Mouse (Mus musculus) G1E-ER4 (cell line): Measurements from ENCODE around the gene Tcf7. TPM values are rescaled to one million over a fixed set of nuclear protein-coding genes. Genes with fewer than 3 reads are reported as not detected.

Source experiments
- GATA1 ChIP-seq: IDR thresholded peaks from one replicate; pipeline ENCODE4 v1.8.0; 2012; ENCODE audit warnings: low read length, inconsistent platforms
- polyA plus RNA-seq: library from polyadenylated mRNA; stranded (reverse); fragments of >175 nt; gene quantifications from 2 replicates; pipeline ENCODE4 v1.2.3, GENCODE M21; 2012

Tcf7 gene
- polyA plus RNA-seq, 1 experiment, result not detected

GRCm38 (mm10) chr11:52227466-52228226 is 55.2 kb downstream of the Tcf7 start:
- no peak for TF ChIP-seq GATA1

GRCm38 (mm10) chr11:52227053-52227452 is 55.8 kb downstream of the Tcf7 start:
- no peak for TF ChIP-seq GATA1

GRCm38 (mm10) chr11:52225986-52226599 is 56.7 kb downstream of the Tcf7 start:
- no peak for TF ChIP-seq GATA1

- no peak for TF ChIP-seq GATA1
These were observed 58.7 kb downstream of the Tcf7 start for GRCm38 (mm10) chr11:52223968-52224682.

GRCm38 (mm10) chr11:52222891-52223290 is 59.9 kb downstream of the Tcf7 start:
- TF ChIP-seq GATA1, result no peak

GRCm38 (mm10) chr11:52220282-52220681 is 62.5 kb downstream of the Tcf7 start:
- no peak for TF ChIP-seq GATA1

GRCm38 (mm10) chr11:52213887-52214286 is 68.9 kb downstream of the Tcf7 start, which contains the start of gene Olfr1371:
Gene Olfr1371, minus strand, starts transcription at chr11:52213987.
- TF ChIP-seq GATA1, result no peak

Other genes with a start within 250 kb of the Tcf7 start
- 17.4 and 24.1 TPM in 2 replicates for gene Ppp2ca, start 184.3 kb downstream of the Tcf7 start, polyA plus RNA-seq
- not detected in 2 replicates for gene Olfr1373, start 137.5 kb downstream of the Tcf7 start, polyA plus RNA-seq
- not detected in 2 replicates for gene Olfr1371, start 69.0 kb downstream of the Tcf7 start, polyA plus RNA-seq
- gene Skp1a, start 51.0 kb downstream of the Tcf7 start, polyA plus RNA-seq, result 14.5 and 23.8 TPM in 2 replicates
- gene Vdac1, start 77.8 kb upstream of the Tcf7 start, polyA plus RNA-seq, result 41.9 and 55.2 TPM in 2 replicates
- gene 9530068E07Rik, start 113.4 kb upstream of the Tcf7 start, polyA plus RNA-seq, result 131 and 206 TPM in 2 replicates